Mouse (Mus musculus) limb, embryonic 14.5 days (tissue): ENCODE results near the gene Slc16a5. TPM values are rescaled to one million over a fixed set of nuclear protein-coding genes. Genes with fewer than 3 reads are reported as not detected.

Experiments used
- ATAC-seq: fragments of 200-750 bp; cut with Nextera tagmentation; 2 replicates; pipeline ENCODE4 v1.8.0; 2017; ENCODE audit warnings: low read depth, moderate number of reproducible peaks, moderate TSS enrichment; ENCODE audit not compliant: low FRiP score
- DNase-seq: peaks from one replicate; pipeline ENCODE4 v3.0.0-alpha.2; 2015; ENCODE audit warnings: low spot score
- H3K27ac ChIP-seq: fragments of 300-500 bp; sonication (generic); replicated peaks from 2 replicates; pipeline ENCODE4 v1.5.1; 2014; ENCODE audit warnings: low read depth, mild to moderate bottlenecking, low read length, moderate library complexity, mixed read lengths
- H3K27me3 ChIP-seq: fragments of 300-500 bp; sonication (generic); 2 replicates; pipeline ENCODE4 v1.6.1; 2014; ENCODE audit warnings: low read length, mixed read lengths; ENCODE audit not compliant: control insufficient read depth, insufficient read depth
- H3K36me3 ChIP-seq: fragments of 300-500 bp; sonication (generic); 2 replicates; pipeline ENCODE4 v1.6.1; 2014; ENCODE audit warnings: mild to moderate bottlenecking, low read length, moderate library complexity, mixed read lengths; ENCODE audit not compliant: control insufficient read depth, insufficient read depth
- H3K4me1 ChIP-seq: fragments of 300-500 bp; sonication (generic); 2 replicates; pipeline ENCODE4 v1.6.1; 2014; ENCODE audit warnings: antibody characterized with exemption, low read length, mixed read lengths; ENCODE audit not compliant: control insufficient read depth, insufficient read depth
- H3K4me2 ChIP-seq: fragments of 300-500 bp; sonication (generic); replicated peaks from 2 replicates; pipeline ENCODE4 v1.6.1; 2014; ENCODE audit warnings: low read depth, mild to moderate bottlenecking, low read length, moderate library complexity; ENCODE audit not compliant: severe bottlenecking
- H3K4me3 ChIP-seq: fragments of 300-500 bp; sonication (generic); replicated peaks from 2 replicates; pipeline ENCODE4 v1.5.1; 2014; ENCODE audit warnings: low read length
- H3K9ac ChIP-seq: fragments of 300-500 bp; sonication (generic); 2 replicates; pipeline ENCODE4 v1.6.1; 2014; ENCODE audit warnings: mild to moderate bottlenecking, low read depth, low read length, moderate library complexity; ENCODE audit not compliant: severe bottlenecking
- H3K9me3 ChIP-seq: fragments of 300-500 bp; sonication (generic); 2 replicates; pipeline ENCODE4 v1.6.1; 2016; ENCODE audit warnings: low read length; ENCODE audit not compliant: control insufficient read depth
- POLR2A ChIP-seq: fragments of 200-500 bp; IDR thresholded peaks from 2 replicates; pipeline ENCODE4 v1.8.0; 2012; ENCODE audit warnings: inconsistent platforms, mild to moderate bottlenecking, moderate library complexity, borderline replicate concordance; ENCODE audit not compliant: insufficient read depth, insufficient read length; ENCODE audit errors: extremely low read depth
- WGBS: fragments of 180-500 bp; shearing (Covaris S2); extraction: QIAGEN DNeasy Blood & Tissue Kit; methylation state at CpG from one replicate; pipeline ENCODE4 v1.1.7; 2014; 5-methylcytosine and 5-hydroxymethylcytosine counted together
- polyA plus RNA-seq, 2 experiments: library from polyadenylated mRNA; depleted of rRNA in 1 of 2; stranded (reverse) in 1 of 2; unstranded in 1 of 2; fragments of >200 nt; fragmentation: Nextera tagmentation in 1 of 2; extraction: Ambion mirVana in 1 of 2; gene quantifications; 2 replicates each; pipeline versions ENCODE4 v1.2.1 to v1.2.3; 2012 to 2014

The Slc16a5 gene
- polyA plus RNA-seq, 2 experiments, result 0.04 TPM; not detected in 1

DNA sequence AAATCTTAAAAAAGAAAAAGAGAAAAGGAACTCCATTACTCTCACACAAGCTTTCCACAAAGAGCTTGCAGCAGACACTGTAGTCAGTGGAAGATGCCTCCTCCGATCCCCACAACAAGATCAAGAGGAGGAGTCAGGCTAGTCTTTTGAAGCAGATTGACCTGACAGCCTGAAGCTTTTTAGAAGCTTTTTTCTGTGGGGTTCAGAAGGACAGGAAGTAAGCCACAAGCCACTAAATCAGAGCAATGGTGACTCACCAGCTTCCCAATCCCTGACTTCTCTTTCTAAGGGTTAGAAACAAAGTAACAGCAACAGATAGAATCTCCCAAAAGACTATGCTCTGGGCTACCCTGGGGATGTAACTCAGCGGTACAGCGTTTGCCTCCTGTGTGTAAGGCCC lies 22.9 kb upstream of the Slc16a5 start:
- Histone ChIP-seq H3K4me1 (peaks cover 9% of the 10 kb centered on the region; the same call in 1 of the 2 replicates), H3K27me3 (no peaks in the 10 kb centered on the region), H3K4me2 (no peak overlapping the region), H3K9ac (no peak overlapping the region), H3K9me3 (no peaks in the 10 kb centered on the region), H3K27ac (no peak overlapping the region), H3K36me3 (no peaks in the 10 kb centered on the region), H3K4me3 (no peak overlapping the region)
- 87% methylated on average over 3 of the region's 3 CpGs for WGBS
- DNase-seq, result no peak
- no peak for TF ChIP-seq POLR2A
- ATAC-seq, result no peak

- no peaks in the 10 kb centered on the region for H3K36me3 ChIP-seq
- ATAC-seq (no peak), DNase-seq (no peak)
- H3K4me2 ChIP-seq, result no peak within 1 kb of the TSS
- H3K9ac ChIP-seq, result no peak within 1 kb of the TSS
- peaks cover 9% of the 10 kb centered on the region; the same call in 1 of the 2 replicates for H3K4me1 ChIP-seq
- H3K4me3 ChIP-seq, result no peak within 1 kb of the TSS
- no peak within 1 kb of the TSS for H3K27ac ChIP-seq
- WGBS, result 93% methylated on average over 9 of the region's 9 CpGs
- no peaks in the 10 kb centered on the region for H3K27me3 ChIP-seq
- H3K9me3 ChIP-seq, result no peaks in the 10 kb centered on the region
- no peak for TF ChIP-seq POLR2A
Observed at GRCm38 (mm10) chr11:115439906-115440595, 22.2 kb upstream of the Slc16a5 start, which contains the start of gene Trim80. TSS of gene Trim80 (plus strand) at chr11:115440545.

DNA sequence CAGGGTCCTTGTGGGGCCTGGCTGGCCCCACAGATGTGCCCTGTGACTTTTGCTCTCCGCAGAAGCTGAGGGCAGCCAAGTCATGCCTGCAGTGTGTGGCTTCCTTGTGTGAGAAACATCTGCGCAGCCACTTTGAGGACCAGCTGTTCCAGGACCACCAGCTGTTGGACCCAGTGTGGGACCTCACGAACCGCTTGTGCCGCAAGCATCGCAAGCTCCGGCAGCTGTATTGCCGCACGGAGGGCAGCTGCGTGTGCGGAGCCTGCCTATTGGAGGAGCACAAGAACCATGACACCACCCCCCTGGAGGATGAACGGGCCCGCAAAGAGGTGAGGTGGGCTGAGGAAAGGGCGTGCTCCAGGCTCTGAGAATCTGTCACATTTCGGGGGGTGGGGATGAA lies 20.9 kb upstream of the Slc16a5 start:
- Histone ChIP-seq H3K4me2 (no peak overlapping the region), H3K9ac (no peak overlapping the region), H3K27ac (no peak overlapping the region), H3K4me1 (peaks cover under 1% of the 10 kb centered on the region; the same call in 1 of the 2 replicates), H3K9me3 (no peaks in the 10 kb centered on the region), H3K4me3 (no peak overlapping the region), H3K36me3 (no peaks in the 10 kb centered on the region), H3K27me3 (no peaks in the 10 kb centered on the region)
- 39% methylated on average over 15 of the region's 15 CpGs for whole genome bisulfite sequencing
- ATAC-seq, result peak; percentile 74
- no peak for TF ChIP-seq POLR2A
- DNase-seq, result no peak

DNA sequence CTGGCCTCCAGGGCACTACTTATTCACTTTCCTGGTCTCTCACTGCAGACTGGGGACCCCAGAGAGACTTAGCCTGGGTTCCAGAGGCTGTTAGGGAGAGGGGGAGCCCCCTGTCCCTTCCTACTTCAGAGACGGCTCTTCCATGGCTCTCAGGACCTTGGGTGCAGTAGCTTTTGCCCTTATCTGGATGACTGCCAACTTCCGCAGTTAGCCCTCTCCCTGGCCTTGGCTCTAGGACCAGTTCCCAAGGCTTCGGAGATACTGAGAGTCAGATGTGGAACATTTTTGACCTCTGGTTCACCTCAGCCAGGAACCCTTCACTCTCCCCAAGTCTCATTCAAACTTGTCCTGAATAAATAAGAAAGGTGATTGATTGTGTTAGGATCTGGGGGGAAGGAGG lies 15.4 kb upstream of the Slc16a5 start:
- no peaks in the 10 kb centered on the region for H3K36me3 ChIP-seq
- H3K4me2 ChIP-seq, result no peak overlapping the region
- 77% methylated on average over 3 of the region's 3 CpGs for WGBS
- DNase-seq, result no peak
- no peak overlapping the region for H3K4me3 ChIP-seq
- no peaks in the 10 kb centered on the region for H3K9me3 ChIP-seq
- no peak overlapping the region for H3K9ac ChIP-seq
- H3K4me1 ChIP-seq, result 0 out of 2 replicates have a peak, but pooled peaks cover 2% of the 10 kb centered on the region
- no peaks in the 10 kb centered on the region for H3K27me3 ChIP-seq
- ATAC-seq, result no peak
- H3K27ac ChIP-seq, result no peak overlapping the region
- TF ChIP-seq POLR2A, result no peak

DNA sequence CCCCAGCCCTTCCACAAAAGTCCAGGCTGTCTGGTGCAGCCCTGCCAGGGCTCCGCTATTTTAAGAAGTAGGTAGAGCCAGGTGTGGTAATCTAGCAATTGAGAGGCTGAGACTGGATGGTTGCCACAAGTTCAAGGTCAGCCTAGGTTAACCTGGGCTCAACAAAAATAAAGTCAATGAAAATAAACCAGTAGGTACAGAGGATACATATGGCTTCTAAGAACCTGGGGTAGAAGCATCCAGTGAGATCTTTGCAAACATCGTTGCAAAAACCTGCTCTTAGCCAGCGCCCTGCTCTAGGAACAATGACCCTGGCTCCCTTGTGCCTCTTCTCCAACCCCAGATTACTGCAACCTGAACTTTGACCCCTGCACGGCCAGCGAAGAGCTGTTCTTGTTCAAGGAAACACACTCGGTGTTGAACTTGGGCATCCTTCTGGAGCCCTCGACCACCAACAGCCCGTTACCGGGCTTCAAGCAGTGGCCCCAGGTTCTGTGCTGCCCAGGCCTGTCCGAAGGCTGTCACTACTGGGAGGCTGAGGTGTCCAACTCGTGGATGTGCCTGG lies 14.9 kb upstream of the Slc16a5 start:
- Histone ChIP-seq H3K4me1 (0 out of 2 replicates have a peak, but pooled peaks cover 2% of the 10 kb centered on the region), H3K4me2 (no peak overlapping the region), H3K4me3 (no peak overlapping the region), H3K9me3 (no peaks in the 10 kb centered on the region), H3K27ac (no peak overlapping the region), H3K36me3 (no peaks in the 10 kb centered on the region), H3K27me3 (no peaks in the 10 kb centered on the region), H3K9ac (no peak overlapping the region)
- WGBS, result 90% methylated on average over 11 of the region's 11 CpGs
- TF ChIP-seq POLR2A, result no peak
- no peak for DNase-seq
- ATAC-seq, result no peak
